Mouse (Mus musculus): ENCODE measurements around the gene Isg15.

GRCm38 (mm10) chr4:156171828-156172227 is 28.8 kb downstream of the Isg15 start:
- no peak for TF ChIP-seq CTCF (IDR thresholded peaks at IDR 0.05; ENCODE audit: low read depth, low read length)
- TF ChIP-seq POLR2A (IDR thresholded peaks at IDR 0.05; ENCODE audit: borderline replicate concordance, low read depth, low read length) = no peak

Data from bone marrow macrophage, adult 2 months (primary cell).